Mouse (Mus musculus): ENCODE data around the gene Rasl12. TPM values are rescaled to one million over a fixed set of nuclear protein-coding genes. Genes with fewer than 3 reads are reported as not detected.
A peak's percentile ranks its signal among the peaks of the same experiment; 100 is the strongest.

Gene Rasl12
- total and polyA plus RNA-seq, 3 experiments = 0.13 TPM; not detected in 2

DNA sequence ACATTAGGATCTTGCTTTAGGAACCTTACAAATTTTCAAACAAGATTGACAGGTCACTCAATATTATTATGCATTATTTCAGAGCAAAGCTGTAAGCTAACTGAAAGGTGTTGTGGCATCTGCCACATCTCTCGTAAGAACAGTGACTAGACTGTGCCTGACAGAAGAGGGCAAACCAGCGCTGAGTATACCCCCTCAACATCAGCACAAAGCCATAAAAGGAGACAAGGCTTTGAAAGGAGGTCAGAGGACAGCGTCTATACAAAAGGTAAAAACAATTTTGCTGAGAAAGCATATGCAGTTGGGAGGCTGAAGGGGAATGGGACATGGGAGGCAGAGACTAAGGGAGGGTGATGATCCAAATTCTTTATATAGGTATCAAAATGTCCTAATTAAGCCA is 61.9 kb downstream of the Rasl12 start:
- peak overlapping the region in 2 of 3 experiments; percentile 10 to 90 for H3K4me3 ChIP-seq (replicated peaks in 1 of 3; ENCODE audit: low read depth in 2 of 3, low read length in 2 of 3, poor library complexity in 1 of 3)
- H3K36me3 ChIP-seq (replicated peaks in 1 of 2; ENCODE audit: control insufficient read depth in 1 of 2, insufficient read depth in 1 of 2, low read length in 1 of 2) = peaks cover 1 to 15% of the 10 kb centered on the region in 2 experiments
- peaks cover 10% of the 10 kb centered on the region for H3K79me2 ChIP-seq (replicated peaks; ENCODE audit: control insufficient read depth, extremely low read depth, insufficient read depth, poor library complexity, severe bottlenecking)
- no peaks in the 10 kb centered on the region for H3K27me3 ChIP-seq (replicated peaks)
- H3K4me2 ChIP-seq (ENCODE audit: insufficient read depth, low read depth, poor library complexity, severe bottlenecking) = peak overlapping the region; percentile 30; the same call in 1 of the 2 replicates
- H3K9ac ChIP-seq (ENCODE audit: insufficient read depth, low read depth) = no peak overlapping the region
- dilution Hi-C loops (cut with MboI; ENCODE audit: extremely low pct_ligation_motif_present, extremely low pct_unique_long_range_greater_than_20kb, low sequenced_read_pairs) (no loop called here), in situ Hi-C loops (cut with MboI; ENCODE audit: low pct_ligation_motif_present, low pct_unique_long_range_greater_than_20kb, low sequenced_read_pairs) (no loop called here)
- no peak overlapping the region for H3K27ac ChIP-seq (ENCODE audit: insufficient read depth, low read depth)
- H3K4me1 ChIP-seq (ENCODE audit: control insufficient read depth in 1 of 2, insufficient read depth in 2 of 2) = peaks cover 5 to 21% of the 10 kb centered on the region in 2 experiments
- H3K9me3 ChIP-seq (replicated peaks; ENCODE audit: low read length) = peaks cover under 1% of the 10 kb centered on the region
- TF ChIP-seq SMC3 (IDR thresholded peaks at IDR 0.05; ENCODE audit: low read depth, low read length) = no peak
- 0 out of 2 replicates have a peak, but pooled peaks have one; percentile 5 for TF ChIP-seq MAFK (IDR thresholded peaks at IDR 0.05; ENCODE audit: insufficient replicate concordance, low read length)
- DNase-seq (ENCODE audit: extremely low read depth) = no peak

DNA sequence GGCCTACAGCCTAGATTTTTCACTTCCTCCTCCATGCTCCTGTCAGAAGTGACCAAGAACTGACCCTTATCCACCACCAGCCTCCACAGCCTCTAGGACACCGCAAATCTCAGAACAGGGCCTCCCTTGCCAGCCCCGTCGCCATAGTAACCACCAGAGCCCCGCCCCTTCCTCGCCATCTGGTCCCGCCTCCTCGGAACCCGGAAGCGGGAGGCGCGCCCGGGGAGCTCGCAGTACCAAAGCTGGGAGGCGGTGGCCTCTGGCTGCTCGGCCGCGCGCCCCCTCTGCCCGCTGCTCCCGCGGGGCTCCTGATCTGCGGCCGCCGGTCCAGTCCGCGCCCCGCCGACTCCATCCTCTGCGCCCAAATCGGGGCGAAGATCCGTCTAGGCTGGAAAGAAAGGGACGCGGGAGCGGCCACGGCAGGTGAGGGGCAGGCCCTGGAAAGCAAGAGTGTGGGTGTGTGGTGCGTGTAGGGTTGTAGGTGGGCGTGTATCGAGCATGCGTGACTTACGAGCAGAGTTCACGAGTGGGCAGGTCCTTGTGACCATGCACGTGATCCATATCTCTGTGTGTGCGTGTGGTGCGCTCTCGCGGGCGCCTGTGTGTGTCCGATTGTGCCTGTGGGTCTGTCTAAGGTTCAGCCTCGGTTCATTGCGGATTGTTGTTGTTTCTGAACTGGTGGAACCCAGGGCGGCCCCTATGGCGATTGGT is 62.6 kb downstream of the Rasl12 start, which contains the start of gene Spg21:
Spg21 (plus strand) TSS at position 216 of the 711 bp plus-strand sequence.
- Histone ChIP-seq H3K4me1 (ENCODE audit: control insufficient read depth in 1 of 2, insufficient read depth in 2 of 2) (peaks cover 5 to 21% of the 10 kb centered on the region in 2 experiments), H3K9ac (ENCODE audit: insufficient read depth, low read depth) (peak within 1 kb of the TSS; percentile 60), H3K9me3 (replicated peaks; ENCODE audit: low read length) (peaks cover 5% of the 10 kb centered on the region), H3K27ac (ENCODE audit: insufficient read depth, low read depth) (peak within 1 kb of the TSS; percentile 26; the same call in 1 of the 2 replicates), H3K4me3 (replicated peaks in 1 of 3; ENCODE audit: low read depth in 2 of 3, low read length in 2 of 3, poor library complexity in 1 of 3) (peak within 1 kb of the TSS; percentile 82 to 95 (median 90)), H3K79me2 (replicated peaks; ENCODE audit: control insufficient read depth, extremely low read depth, insufficient read depth, poor library complexity, severe bottlenecking) (peaks cover 10% of the 10 kb centered on the region), H3K36me3 (replicated peaks in 1 of 2; ENCODE audit: control insufficient read depth in 1 of 2, insufficient read depth in 1 of 2, low read length in 1 of 2) (peaks cover 8 to 22% of the 10 kb centered on the region in 2 experiments), H3K27me3 (replicated peaks) (no peaks in the 10 kb centered on the region), H3K4me2 (ENCODE audit: insufficient read depth, low read depth, poor library complexity, severe bottlenecking) (peak within 1 kb of the TSS; percentile 86)
- dilution Hi-C loops (cut with MboI; ENCODE audit: extremely low pct_ligation_motif_present, extremely low pct_unique_long_range_greater_than_20kb, low sequenced_read_pairs) = no loop called here
- in situ Hi-C loops (cut with MboI; ENCODE audit: low pct_ligation_motif_present, low pct_unique_long_range_greater_than_20kb, low sequenced_read_pairs) = no loop called here
- TF ChIP-seq NELFE (IDR thresholded peaks at IDR 0.05; ENCODE audit: low read depth, low read length) (peak; percentile 70; the same call in 1 of the 2 replicates), SIN3A (IDR thresholded peaks at IDR 0.05; ENCODE audit: low read length) (peak; percentile 87), MYC (IDR thresholded peaks at IDR 0.05; ENCODE audit: low read depth, low read length) (no peak), HCFC1 (IDR thresholded peaks at IDR 0.05; ENCODE audit: low read depth, low read length) (0 out of 2 replicates have a peak, but pooled peaks have one; percentile 40), EP300 (IDR thresholded peaks at IDR 0.05; ENCODE audit: low read length) (no peak), NRF1 (IDR thresholded peaks at IDR 0.05; ENCODE audit: low read depth, low read length) (peak; percentile 58), CHD2 (IDR thresholded peaks at IDR 0.05; ENCODE audit: low read length) (no peak), MAX (IDR thresholded peaks at IDR 0.05; ENCODE audit: low read length) (peak; percentile 55; the same call in 1 of the 2 replicates), IRF4 (IDR thresholded peaks at IDR 0.05; ENCODE audit: low read depth, low read length) (peak; percentile 63; the same call in 1 of the 2 replicates), JUND (conservative IDR thresholded peaks at IDR 0.05; ENCODE audit: low read depth, low read length) (no peak), RCOR1 (conservative IDR thresholded peaks at IDR 0.05; ENCODE audit: low read depth, low read length) (no peak), ZKSCAN1 (IDR thresholded peaks at IDR 0.05; ENCODE audit: borderline replicate concordance, low read depth, low read length) (no peak), ZC3H11A (IDR thresholded peaks at IDR 0.05; ENCODE audit: low read depth, low read length) (no peak), MEF2A (IDR thresholded peaks at IDR 0.05; ENCODE audit: borderline replicate concordance, low read depth, low read length) (0 out of 2 replicates have a peak, but pooled peaks have one; percentile 34), MXI1 (IDR thresholded peaks at IDR 0.05; ENCODE audit: low read depth, low read length) (peak; percentile 92), ELF1 (IDR thresholded peaks at IDR 0.05; ENCODE audit: low read depth, low read length) (peak; percentile 99), BHLHE40 (IDR thresholded peaks at IDR 0.05; ENCODE audit: low read depth, low read length) (peak; percentile 92), POLR2A (IDR thresholded peaks at IDR 0.05; ENCODE audit: low read depth, low read length) (peak; percentile 75), TCF12 (IDR thresholded peaks at IDR 0.05; ENCODE audit: low read depth, low read length) (peak; percentile 68; the same call in 1 of the 2 replicates)
- peak; percentile 89 for DNase-seq (ENCODE audit: extremely low read depth)

All from CH12.LX (cell line).